Mouse (Mus musculus): ENCODE measurements around the gene Trappc2l.

- no peak for TF ChIP-seq ZC3H11A (IDR thresholded peaks at IDR 0.05; ENCODE audit: borderline replicate concordance, low read depth, low read length)
- no peak for TF ChIP-seq HCFC1 (IDR thresholded peaks at IDR 0.05; ENCODE audit: borderline replicate concordance, insufficient read depth, low read length)
- TF ChIP-seq ZNF384 (IDR thresholded peaks at IDR 0.05; ENCODE audit: low read depth, low read length), result no peak
- no peak for TF ChIP-seq CHD2 (IDR thresholded peaks at IDR 0.05; ENCODE audit: low read depth, low read length)
- no peak for TF ChIP-seq MAFK (IDR thresholded peaks at IDR 0.05; ENCODE audit: insufficient read depth, low read depth, low read length)
Measured at GRCm38 (mm10) chr8:122610209-122610608, 1.2 kb upstream of the Trappc2l start.

Data from ES-E14 (cell line).